Mouse (Mus musculus): ENCODE results near the gene Gm11239.
"Not testable (repeated sequence)": the region's sequence is repeated elsewhere in the genome, so short reads cannot be mapped to it uniquely, and the experiment has no call there.

- TF ChIP-seq POLR2A (IDR thresholded peaks at IDR 0.05; ENCODE audit: low read depth, low read length); CTCF (conservative IDR thresholded peaks at IDR 0.05; ENCODE audit: insufficient read depth, insufficient read length, low read depth, low read length): not testable (repeated sequence)
Observed at GRCm38 (mm10) chr4:73668054-73668453, at the start of gene Gm11239.
